Mouse (Mus musculus) liver (tissue): ENCODE measurements around the gene Ccr10.
"Not testable (repeated sequence)": the region's sequence is repeated elsewhere in the genome, so short reads cannot be mapped to it uniquely, and the experiment has no call there.

Experiments
- DNase-seq: peaks from one replicate; pipeline ENCODE4 v3.0.0-alpha.2; 2020; ENCODE audit warnings: mixed read lengths

Ccr10 gene

GRCm38 (mm10) chr11:101149178-101150105 is 25.8 kb downstream of the Ccr10 start:
- peak; percentile 28 for DNase-seq

DNA sequence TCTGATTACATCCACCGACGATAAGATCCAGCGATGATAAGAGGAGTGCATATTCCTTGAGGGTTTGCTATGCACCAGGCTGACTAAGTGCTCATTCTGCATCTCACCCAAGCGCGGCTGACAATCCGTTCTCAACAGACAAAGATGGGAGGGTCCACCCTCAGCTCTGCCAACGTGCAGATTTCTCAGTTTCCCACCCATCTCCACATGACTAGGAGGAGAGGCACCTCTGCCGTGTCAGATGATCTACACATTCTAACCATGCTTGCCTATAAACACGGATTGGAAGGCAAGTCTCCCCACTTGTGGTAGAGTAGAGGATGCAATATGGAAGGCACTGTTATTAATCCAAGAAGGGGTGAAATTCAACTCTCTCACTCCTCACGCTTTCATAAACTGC is 26.5 kb downstream of the Ccr10 start:
- DNase-seq = no peak

DNA sequence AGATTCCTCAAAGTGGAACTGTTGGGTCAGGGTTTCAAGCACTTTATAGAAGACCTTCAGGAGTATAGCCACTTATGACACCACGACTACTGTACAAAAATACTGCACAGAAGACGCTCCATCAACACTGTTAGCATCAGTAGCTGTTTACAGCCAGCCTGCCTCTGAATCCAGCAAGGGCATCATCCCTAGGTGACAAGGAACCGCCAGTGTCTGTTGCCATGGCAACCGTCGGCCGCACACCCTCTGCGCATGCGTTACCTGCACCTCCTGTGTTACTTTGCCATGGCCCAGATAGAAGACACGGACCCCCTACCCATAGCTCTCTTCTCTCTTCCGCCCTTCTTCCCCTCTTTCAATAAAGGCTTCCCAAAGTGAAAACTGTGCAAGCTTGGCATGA is 28.9 kb downstream of the Ccr10 start:
- no peak for DNase-seq

GRCm38 (mm10) chr11:101143338-101144225 is 31.7 kb downstream of the Ccr10 start:
- DNase-seq = no peak

GRCm38 (mm10) chr11:101142215-101142967 is 32.9 kb downstream of the Ccr10 start:
- no peak for DNase-seq

DNA sequence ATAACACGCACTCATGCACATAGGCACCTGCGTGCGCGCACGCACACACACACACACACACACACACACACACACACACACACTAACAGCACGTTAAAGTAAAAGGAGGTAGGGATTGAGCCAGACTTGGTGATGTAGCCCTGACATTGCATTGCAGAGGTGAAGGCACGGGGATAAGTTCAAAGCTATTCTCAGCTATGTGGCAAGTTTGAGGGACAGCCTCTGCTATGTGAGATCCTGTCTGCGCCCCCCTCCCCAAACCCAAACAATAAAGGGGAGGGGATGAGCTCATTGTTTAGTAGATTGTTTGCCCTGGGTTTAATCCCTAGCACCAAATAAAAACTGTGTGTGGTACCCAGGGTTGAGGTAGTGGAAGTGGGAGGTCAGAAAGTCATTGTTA is 34.2 kb downstream of the Ccr10 start:
- no peak for DNase-seq

DNA sequence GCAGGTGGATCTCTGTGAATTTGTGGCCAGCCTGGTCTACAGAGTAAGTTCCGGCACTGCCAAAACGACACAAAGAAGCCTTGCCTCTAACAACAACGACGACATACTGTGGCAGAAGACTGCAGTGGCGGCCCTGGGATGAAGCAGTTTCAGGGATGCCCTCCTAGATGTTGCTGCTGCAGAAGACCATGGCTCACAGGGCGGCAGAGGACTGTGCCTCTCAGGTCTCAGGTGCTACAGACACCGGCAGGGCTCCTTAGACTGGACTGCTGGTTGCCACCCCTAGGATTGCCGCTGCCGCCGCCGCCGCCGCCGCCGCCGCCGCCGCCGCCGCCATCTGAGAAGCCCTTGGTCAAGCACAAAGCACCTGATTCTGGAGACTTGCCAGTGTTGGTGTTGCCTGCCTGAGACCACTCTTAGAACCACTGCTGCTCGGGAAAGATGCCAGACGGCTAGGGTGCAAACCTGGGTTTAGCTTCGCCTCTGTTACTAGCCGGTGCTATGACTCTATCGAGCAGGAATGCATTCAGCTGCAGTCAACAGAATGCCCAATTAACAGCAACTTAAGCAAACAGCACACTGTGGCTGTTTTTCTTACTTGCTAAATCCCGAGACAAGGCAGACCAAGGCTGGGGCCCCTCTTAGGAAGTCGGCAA is 35.0 kb downstream of the Ccr10 start:
- DNase-seq = no peak

DNA sequence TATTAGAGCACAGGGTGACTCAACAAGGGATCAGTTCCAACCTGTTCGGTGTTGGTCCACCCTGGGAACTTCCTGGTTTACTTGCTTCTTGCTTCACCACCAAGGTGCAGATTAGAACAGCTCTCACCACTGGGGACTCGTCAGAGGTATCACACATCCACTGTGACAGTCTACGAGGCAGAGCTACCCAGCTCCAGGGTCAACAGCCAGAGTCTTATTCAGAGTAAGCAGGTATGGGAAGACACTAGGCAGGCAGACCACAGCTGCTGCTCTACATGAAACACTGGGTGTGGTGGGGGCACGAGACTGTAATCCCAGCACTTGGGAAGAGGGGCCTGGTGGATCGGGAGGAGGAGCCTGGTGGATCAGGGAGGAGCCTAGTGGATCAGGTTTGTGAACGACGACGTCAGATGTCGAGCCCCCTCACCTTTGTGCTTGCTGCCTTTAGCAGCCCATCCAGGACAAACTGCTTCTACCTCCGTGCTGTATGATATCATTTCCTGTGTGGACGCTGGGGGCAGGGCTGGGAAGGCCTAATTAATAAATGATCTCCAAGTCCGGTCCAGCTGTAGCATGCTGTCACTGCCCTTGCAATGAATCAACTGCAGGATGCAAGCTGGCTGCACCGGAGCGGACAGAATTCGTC is 36.6 kb downstream of the Ccr10 start:
- DNase-seq = no peak

DNA sequence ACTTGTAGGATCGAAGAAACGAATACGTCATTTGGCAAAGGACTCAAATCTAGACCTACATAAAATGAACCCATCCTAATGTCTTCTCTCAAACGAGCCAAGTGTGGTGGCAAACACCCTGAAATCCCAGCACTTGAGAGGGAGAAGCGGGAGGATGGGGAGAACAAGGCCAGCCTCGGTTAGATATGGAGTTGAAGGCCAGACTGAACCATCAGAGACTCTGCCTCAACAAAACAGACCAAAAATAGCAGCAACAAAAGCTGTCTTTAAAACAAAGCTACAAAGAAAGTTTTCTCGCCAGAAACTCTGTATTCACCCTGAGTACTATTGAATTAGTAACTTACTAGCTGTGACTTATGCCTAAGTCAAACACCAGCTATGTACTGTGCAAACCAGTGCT is 38.2 kb downstream of the Ccr10 start:
- no peak for DNase-seq

DNA sequence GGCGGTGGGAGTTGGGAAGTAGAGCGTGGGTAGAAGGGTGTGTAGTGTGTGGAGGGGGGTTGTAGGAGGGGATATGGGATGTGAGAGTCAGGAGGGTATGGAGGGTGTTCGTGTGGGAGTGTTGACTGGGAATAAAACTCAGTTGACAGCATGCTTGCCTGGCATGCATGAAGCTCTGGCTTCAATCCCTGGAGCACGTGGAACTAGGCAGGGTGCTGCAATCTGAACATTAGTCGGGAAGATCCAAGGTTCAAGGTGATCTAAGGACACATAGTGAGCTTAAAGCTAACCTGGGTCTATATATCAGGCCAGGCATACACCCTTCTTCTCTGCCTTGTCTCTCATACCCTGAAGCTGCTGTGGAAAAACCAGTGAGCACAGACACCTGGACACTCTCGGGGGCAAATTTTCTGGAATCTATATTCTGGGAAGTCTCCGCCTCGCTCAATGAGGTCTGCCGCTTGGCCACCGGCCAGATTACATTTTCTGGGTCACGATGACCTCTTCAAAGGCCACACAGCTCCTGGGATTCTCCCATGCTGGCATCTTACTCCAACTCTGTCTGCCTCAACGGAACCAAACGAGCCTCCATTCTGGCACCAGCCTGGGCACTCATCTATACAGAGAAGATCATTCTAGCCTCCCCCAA is 40.9 kb downstream of the Ccr10 start:
- no peak for DNase-seq

DNA sequence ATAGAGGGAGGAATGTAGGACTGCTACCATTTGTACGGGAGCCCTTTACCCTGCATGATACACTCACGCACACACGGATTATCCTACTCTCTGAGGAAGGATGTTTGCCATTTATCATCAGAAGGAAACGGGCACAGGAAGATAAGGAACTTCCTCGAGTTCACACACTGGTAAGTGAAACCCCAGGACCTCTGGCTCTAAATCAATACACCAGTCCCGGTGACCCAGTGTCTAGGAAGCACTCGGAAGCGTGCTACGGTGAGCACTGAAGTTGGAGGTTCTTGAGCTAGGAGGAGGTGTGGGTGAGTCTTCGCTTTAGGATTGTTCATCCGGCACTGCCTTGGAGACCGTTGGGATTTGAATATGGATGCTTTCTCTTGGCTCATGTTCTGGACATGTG is 42.2 kb downstream of the Ccr10 start:
- no peak for DNase-seq

DNA sequence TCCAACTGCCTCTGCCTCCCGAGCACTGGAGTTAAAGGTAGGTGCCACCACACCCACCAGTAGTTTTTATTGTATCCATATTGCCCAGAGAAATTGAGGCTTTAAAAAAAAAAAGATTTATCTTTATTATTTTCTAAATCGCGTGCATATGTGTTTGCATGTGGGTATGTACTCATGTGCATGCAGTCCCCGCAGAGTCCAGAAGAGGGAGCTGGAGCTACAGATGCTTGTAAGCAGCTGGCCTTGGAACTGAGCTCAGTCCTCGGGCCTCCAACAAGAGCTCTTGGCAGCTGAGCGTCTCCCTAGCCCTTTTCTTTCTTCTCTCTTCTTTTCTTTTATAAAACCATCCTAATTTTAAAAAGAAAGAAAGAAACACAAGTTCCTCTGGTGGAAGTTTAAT is 43.5 kb downstream of the Ccr10 start:
- peak; percentile 68 for DNase-seq

- DNase-seq = no peak
These were observed 44.1 kb downstream of the Ccr10 start for GRCm38 (mm10) chr11:101131187-101131586.

DNA sequence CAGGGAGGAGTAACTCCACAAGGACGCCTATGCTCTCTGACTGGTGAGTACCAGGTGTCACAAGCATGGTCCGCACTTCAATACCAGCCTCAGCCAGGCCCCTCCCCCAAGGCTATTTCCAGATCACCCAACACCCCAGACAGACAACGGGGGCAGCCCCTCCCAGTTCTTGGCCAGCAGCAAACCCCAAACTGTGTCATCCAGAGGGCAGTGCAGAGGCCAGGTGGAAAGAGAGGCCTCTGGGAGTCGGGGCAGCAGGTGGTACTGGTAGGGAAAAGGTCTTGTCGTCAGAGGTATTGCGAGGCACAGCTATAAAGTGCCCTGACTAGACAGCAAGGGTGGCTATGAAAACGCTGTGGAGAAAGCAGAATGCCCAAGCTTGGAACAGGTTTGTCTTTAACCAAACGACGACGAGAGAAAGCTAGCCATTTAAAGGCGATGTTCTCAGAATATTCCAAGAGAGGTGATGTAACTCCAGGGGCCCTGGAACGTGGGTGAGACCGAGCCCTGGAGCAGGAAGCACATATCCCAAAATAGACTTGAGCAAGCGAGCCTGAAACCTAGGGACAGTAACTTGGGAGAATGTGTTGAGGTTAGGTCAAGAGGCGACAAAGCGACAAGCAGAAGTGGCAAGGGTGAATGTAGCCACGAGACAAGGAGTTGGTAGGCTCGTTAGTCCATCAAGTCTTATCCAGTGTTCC is 45.0 kb downstream of the Ccr10 start:
- DNase-seq = no peak

DNA sequence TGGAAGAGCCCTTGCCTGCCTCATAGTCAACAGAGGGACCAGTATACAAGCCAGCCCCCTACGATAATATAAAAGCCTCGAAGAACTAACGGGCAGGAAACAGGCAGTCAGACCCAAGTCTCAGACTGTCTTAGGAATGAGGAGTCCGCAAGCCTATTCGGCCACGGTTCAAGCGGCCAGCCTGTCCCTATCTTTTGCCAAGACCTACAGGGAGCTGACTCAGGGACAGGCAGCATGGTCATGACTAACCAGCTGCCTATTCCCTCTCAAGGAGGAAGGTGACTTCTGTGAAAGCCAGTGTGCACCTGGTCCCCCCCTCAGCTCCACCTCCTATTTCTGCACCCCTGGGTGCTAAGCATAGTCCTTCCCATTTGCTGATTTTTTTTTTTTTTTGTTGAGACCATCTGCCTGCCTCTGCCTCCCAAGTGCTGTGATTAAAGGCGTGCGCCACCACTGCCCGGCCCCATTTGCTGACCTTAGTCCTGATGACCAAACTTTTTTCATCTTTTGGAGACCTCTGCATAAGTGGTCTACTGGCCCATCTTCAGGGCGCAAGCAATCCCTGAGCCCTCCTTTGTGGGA is 46.2 kb downstream of the Ccr10 start:
- DNase-seq = no peak

- DNase-seq = no peak
These were observed 48.2 kb downstream of the Ccr10 start for GRCm38 (mm10) chr11:101127075-101127474.

- DNase-seq = not testable (repeated sequence)
These were observed 50.2 kb downstream of the Ccr10 start for GRCm38 (mm10) chr11:101125008-101125407.

- not testable (repeated sequence) for DNase-seq
These were observed 50.7 kb downstream of the Ccr10 start for GRCm38 (mm10) chr11:101124494-101124893.
